Mouse (Mus musculus) stomach, embryonic 14.5 days (tissue): ENCODE measurements around the gene Nbas. TPM values are rescaled to one million over a fixed set of nuclear protein-coding genes. Genes with fewer than 3 reads are reported as not detected.

Experiments
- ATAC-seq: fragments of 200-750 bp; cut with Nextera tagmentation; 2 replicates; pipeline ENCODE4 v1.8.0; 2017; ENCODE audit warnings: low read depth, moderate TSS enrichment; ENCODE audit not compliant: insufficient number of reproducible peaks, insufficient read depth, low FRiP score
- H3K27ac ChIP-seq: fragments of 300-500 bp; sonication (generic); 2 replicates; pipeline ENCODE4 v1.5.1; 2014; ENCODE audit warnings: mild to moderate bottlenecking, low read length, moderate library complexity, mixed read lengths
- H3K27me3 ChIP-seq: fragments of 300-500 bp; sonication (generic); 2 replicates; pipeline ENCODE4 v1.6.1; 2014; ENCODE audit warnings: low read length, control low read depth, mixed read lengths; ENCODE audit not compliant: control insufficient read depth, insufficient read depth
- H3K36me3 ChIP-seq: fragments of 300-500 bp; sonication (generic); 2 replicates; pipeline ENCODE4 v1.6.1; 2014; ENCODE audit warnings: mild to moderate bottlenecking, control low read depth, low read length, moderate library complexity, mixed read lengths; ENCODE audit not compliant: control insufficient read depth, insufficient read depth
- H3K4me1 ChIP-seq: fragments of 300-500 bp; sonication (generic); 2 replicates; pipeline ENCODE4 v1.6.1; 2014; ENCODE audit warnings: low read length, control low read depth, mixed read lengths; ENCODE audit not compliant: control insufficient read depth, insufficient read depth
- H3K4me2 ChIP-seq: fragments of 300-500 bp; sonication (generic); replicated peaks from 2 replicates; pipeline ENCODE4 v1.6.1; 2014; ENCODE audit warnings: low read depth, low read length, control low read depth
- H3K4me3 ChIP-seq: fragments of 300-500 bp; sonication (generic); 2 replicates; pipeline ENCODE4 v1.5.1; 2014; ENCODE audit warnings: low read depth, low read length, control low read depth
- H3K9ac ChIP-seq: fragments of 300-500 bp; sonication (generic); replicated peaks from 2 replicates; pipeline ENCODE4 v1.6.1; 2014; ENCODE audit warnings: low read depth, mild to moderate bottlenecking, control low read depth, low read length, moderate library complexity, mixed read lengths
- H3K9me3 ChIP-seq: fragments of 300-500 bp; sonication (generic); 2 replicates; pipeline ENCODE4 v1.6.1; 2016; ENCODE audit warnings: low read depth, low read length, control low read depth; ENCODE audit not compliant: control insufficient read depth
- WGBS: fragments of 180-500 bp; shearing (Covaris S2); extraction: QIAGEN DNeasy Blood & Tissue Kit; methylation state at CpG from one replicate; pipeline ENCODE4 v1.1.7; 2014; 5-methylcytosine and 5-hydroxymethylcytosine counted together
- polyA plus RNA-seq: library from polyadenylated mRNA; unstranded; fragments of >200 nt; fragmentation: Nextera tagmentation; extraction: Ambion mirVana; gene quantifications from 2 replicates; pipeline ENCODE4 v1.2.1, GENCODE M21; 2014

Nbas gene
- polyA plus RNA-seq, 1 experiment from 2014 or later = 27.7 TPM

GRCm38 (mm10) chr12:13444653-13445431, 175.9 kb downstream of the Nbas start:
- Histone ChIP-seq H3K9ac (no peak overlapping the region), H3K36me3 (no peaks in the 10 kb centered on the region), H3K4me1 (no peaks in the 10 kb centered on the region), H3K27me3 (no peaks in the 10 kb centered on the region), H3K4me2 (no peak overlapping the region), H3K9me3 (no peaks in the 10 kb centered on the region), H3K27ac (no peak overlapping the region), H3K4me3 (no peak overlapping the region)
- ATAC-seq = no peak
- WGBS = 67% methylated on average over 4 of the region's 4 CpGs

GRCm38 (mm10) chr12:13445486-13446065, 176.6 kb downstream of the Nbas start:
- no peak overlapping the region for H3K27ac ChIP-seq
- no peaks in the 10 kb centered on the region for H3K27me3 ChIP-seq
- H3K9me3 ChIP-seq = no peaks in the 10 kb centered on the region
- ATAC-seq = no peak
- H3K4me2 ChIP-seq = no peak overlapping the region
- H3K4me1 ChIP-seq = no peaks in the 10 kb centered on the region
- H3K36me3 ChIP-seq = no peaks in the 10 kb centered on the region
- H3K4me3 ChIP-seq = no peak overlapping the region
- WGBS = 65% methylated on average over 2 of the region's 2 CpGs
- no peak overlapping the region for H3K9ac ChIP-seq

- H3K9me3 ChIP-seq = no peaks in the 10 kb centered on the region
- H3K27ac ChIP-seq = no peak overlapping the region
- 54% methylated on average over 2 of the region's 2 CpGs for WGBS
Measured at GRCm38 (mm10) chr12:13448916-13449315, 180.0 kb downstream of the Nbas start.

GRCm38 (mm10) chr12:13452050-13452449, 183.1 kb downstream of the Nbas start:
- H3K27me3 ChIP-seq = no peaks in the 10 kb centered on the region
- H3K36me3 ChIP-seq = no peaks in the 10 kb centered on the region
- no peak for ATAC-seq
- H3K27ac ChIP-seq = no peak overlapping the region
- H3K4me1 ChIP-seq = no peaks in the 10 kb centered on the region
- no peak overlapping the region for H3K9ac ChIP-seq
- H3K9me3 ChIP-seq = no peaks in the 10 kb centered on the region
- 58% methylated on average over 2 of the region's 2 CpGs for WGBS
- no peak overlapping the region for H3K4me3 ChIP-seq
- no peak overlapping the region for H3K4me2 ChIP-seq

More at GRCm38 (mm10) chr12:13448916-13449315, 180.0 kb downstream of the Nbas start:
- Histone ChIP-seq H3K4me2 (no peak overlapping the region), H3K36me3 (no peaks in the 10 kb centered on the region), H3K4me1 (no peaks in the 10 kb centered on the region), H3K27me3 (no peaks in the 10 kb centered on the region), H3K4me3 (no peak overlapping the region), H3K9ac (no peak overlapping the region)
- ATAC-seq = no peak

GRCm38 (mm10) chr12:13460223-13460853, 191.4 kb downstream of the Nbas start:
- H3K36me3 ChIP-seq = no peaks in the 10 kb centered on the region
- 87% methylated on average over 6 of the region's 6 CpGs for WGBS
- H3K4me2 ChIP-seq = no peak overlapping the region
- no peak for ATAC-seq
- H3K9me3 ChIP-seq = no peaks in the 10 kb centered on the region
- no peak overlapping the region for H3K4me3 ChIP-seq
- no peak overlapping the region for H3K27ac ChIP-seq
- no peak overlapping the region for H3K9ac ChIP-seq
- H3K4me1 ChIP-seq = no peaks in the 10 kb centered on the region
- no peaks in the 10 kb centered on the region for H3K27me3 ChIP-seq

GRCm38 (mm10) chr12:13461558-13462153, 192.7 kb downstream of the Nbas start:
- Histone ChIP-seq H3K4me2 (no peak overlapping the region), H3K4me1 (no peaks in the 10 kb centered on the region), H3K27me3 (no peaks in the 10 kb centered on the region), H3K4me3 (no peak overlapping the region), H3K9ac (no peak overlapping the region), H3K27ac (no peak overlapping the region), H3K36me3 (no peaks in the 10 kb centered on the region), H3K9me3 (no peaks in the 10 kb centered on the region)
- no peak for ATAC-seq
- WGBS = 78% methylated on average over 9 of the region's 9 CpGs

GRCm38 (mm10) chr12:13462397-13462796, 193.5 kb downstream of the Nbas start:
- Histone ChIP-seq H3K4me3 (no peak overlapping the region), H3K4me1 (no peaks in the 10 kb centered on the region), H3K9ac (no peak overlapping the region), H3K36me3 (no peaks in the 10 kb centered on the region), H3K27me3 (no peaks in the 10 kb centered on the region), H3K27ac (no peak overlapping the region), H3K9me3 (no peaks in the 10 kb centered on the region), H3K4me2 (no peak overlapping the region)
- no peak for ATAC-seq
- 78% methylated on average over 6 of the region's 6 CpGs for WGBS

GRCm38 (mm10) chr12:13465554-13465953, 196.6 kb downstream of the Nbas start:
- H3K4me3 ChIP-seq = no peak overlapping the region
- H3K9ac ChIP-seq = no peak overlapping the region
- no peaks in the 10 kb centered on the region for H3K27me3 ChIP-seq
- no peak overlapping the region for H3K27ac ChIP-seq
- H3K4me1 ChIP-seq = no peaks in the 10 kb centered on the region
- no peaks in the 10 kb centered on the region for H3K9me3 ChIP-seq
- no peaks in the 10 kb centered on the region for H3K36me3 ChIP-seq
- no peak overlapping the region for H3K4me2 ChIP-seq
- ATAC-seq = no peak
- WGBS = 87% methylated on average over 2 of the region's 2 CpGs
